Mouse (Mus musculus): ENCODE results near the gene Eid3.

DNA sequence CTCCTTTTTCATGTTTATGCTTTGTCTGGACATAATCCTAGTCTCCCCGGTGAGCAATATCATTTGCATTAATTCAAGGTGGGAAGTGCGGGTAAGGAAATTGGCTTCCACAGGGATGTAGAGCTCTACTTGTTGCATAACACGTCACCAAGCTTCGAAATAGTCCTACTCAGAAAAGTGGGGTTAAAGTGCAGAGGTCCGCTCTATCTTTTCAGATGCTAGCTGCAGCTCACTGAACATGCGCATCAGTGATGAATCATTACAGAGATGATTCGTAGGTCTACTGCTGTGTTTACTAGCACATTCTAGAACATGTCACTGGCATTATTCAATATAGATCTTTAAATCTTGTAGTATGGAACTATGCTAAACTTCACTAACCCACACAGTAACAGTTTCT lies 28.0 kb upstream of the Eid3 start:
- no peak for TF ChIP-seq CTCF (IDR thresholded peaks at IDR 0.05; ENCODE audit: low read depth)
- TF ChIP-seq EP300 (IDR thresholded peaks at IDR 0.05; ENCODE audit: low read depth): no peak

All from heart, postnatal 0 days (tissue).